Mouse (Mus musculus) left cerebral cortex, adult 2 months (tissue): Measurements from ENCODE around the gene Ankrd39. TPM values are rescaled to one million over a fixed set of nuclear protein-coding genes. Genes with fewer than 3 reads are reported as not detected.

Experiments used
- DNase-seq, 2 experiments: peaks; one replicate each; pipeline ENCODE4 v3.0.0; 2021 to 2022; ENCODE audit warnings: low spot score in 2 of 2, mixed read lengths in 1 of 2; ENCODE audit errors: extremely low spot score in 1 of 2
- H3K27ac ChIP-seq: fragments of 200-600 bp; 2 replicates; pipeline ENCODE4 v1.8.1; 2022
- H3K4me3 ChIP-seq: fragments of 200-600 bp; 2 replicates; pipeline ENCODE4 v1.8.1; 2022
- CTCF ChIP-seq: fragments of 200-600 bp; IDR thresholded peaks from 2 replicates; pipeline ENCODE4 v1.8.1; 2022; ENCODE audit warnings: antibody characterized with exemption, mild to moderate bottlenecking, moderate library complexity
- intact Hi-C: fragments of 180-260 bp; cut with DNase I; formaldehyde crosslinking; loops from one replicate; pipeline ENCODE4 v1.15.1; 2025
- microRNA-seq, 2 experiments: library from miRNA; unstranded; fragments of <30 nt; microRNA quantifications; one replicate each; pipeline ENCODE4 v1.2.0; 2021
- total RNA-seq, 2 experiments: library from RNA; stranded (reverse); gene quantifications; 2 replicates each; pipeline ENCODE4 v1.2.3; 2021

The Ankrd39 gene
- total RNA-seq, 2 experiments from 2014 or later = 12.0 to 14.8 TPM

DNA sequence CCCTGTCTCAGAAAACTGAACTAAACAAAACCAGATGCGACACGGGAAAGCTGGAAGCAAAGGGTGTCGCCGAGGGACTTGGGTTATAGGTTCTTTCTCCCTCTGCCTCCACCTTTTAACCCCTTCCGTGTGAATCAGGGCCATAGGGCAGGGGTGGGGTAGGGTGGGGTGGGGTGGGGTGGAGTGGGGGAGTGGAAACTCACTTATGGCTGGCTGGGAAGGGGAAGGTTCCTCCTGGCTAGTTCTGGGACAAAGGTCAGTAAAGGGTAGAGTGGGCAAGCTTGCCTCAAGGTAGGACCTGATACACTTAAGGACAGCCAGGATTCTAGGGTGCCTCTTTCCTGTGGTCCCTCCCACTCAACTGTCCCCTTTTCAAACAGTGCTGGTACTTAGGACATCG is 53.9 kb downstream of the Ankrd39 start:
- intact Hi-C loops = no loop called here
- Histone ChIP-seq H3K27ac (no peak overlapping the region), H3K4me3 (no peak overlapping the region)
- no peak for TF ChIP-seq CTCF
- DNase-seq = no peak

DNA sequence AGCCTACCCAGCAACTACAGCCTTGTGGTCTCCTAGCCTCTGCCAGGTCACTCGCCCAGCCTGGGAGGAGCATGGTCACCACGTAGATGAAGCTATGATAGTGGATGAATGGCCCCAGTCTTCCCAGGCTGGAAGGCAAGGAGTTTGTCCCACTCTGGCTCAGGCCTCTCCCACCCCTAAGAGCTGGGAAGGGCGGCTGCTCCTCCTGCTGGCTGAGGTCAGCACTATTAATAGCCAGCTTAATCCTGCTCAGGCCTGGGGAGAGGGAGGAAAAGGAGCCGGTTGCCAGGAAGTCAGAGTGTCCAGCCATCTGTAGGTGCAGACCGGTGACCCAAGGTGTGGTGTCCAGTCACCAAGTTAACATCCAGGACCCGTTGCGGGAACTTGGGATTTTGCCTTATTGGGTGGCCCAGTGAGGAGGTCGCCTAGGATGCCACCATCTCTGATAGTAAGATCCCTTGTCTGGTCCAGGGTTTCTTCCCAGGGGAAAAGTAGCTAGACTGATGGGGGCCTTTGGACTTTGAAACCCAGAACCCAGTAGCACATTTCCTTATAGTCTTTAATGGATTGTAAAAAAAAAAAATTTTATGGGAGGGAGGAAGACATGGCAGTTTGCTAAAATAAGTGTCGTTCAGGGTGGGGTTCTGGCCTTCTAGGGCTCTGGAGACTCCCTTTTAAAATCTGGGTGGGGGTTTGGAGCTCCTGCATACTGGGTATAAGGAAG is 54.7 kb downstream of the Ankrd39 start:
- intact Hi-C loops = no loop called here
- DNase-seq = no peak
- no peak overlapping the region for H3K4me3 ChIP-seq
- TF ChIP-seq CTCF = peak; percentile 42
- no peak overlapping the region for H3K27ac ChIP-seq

DNA sequence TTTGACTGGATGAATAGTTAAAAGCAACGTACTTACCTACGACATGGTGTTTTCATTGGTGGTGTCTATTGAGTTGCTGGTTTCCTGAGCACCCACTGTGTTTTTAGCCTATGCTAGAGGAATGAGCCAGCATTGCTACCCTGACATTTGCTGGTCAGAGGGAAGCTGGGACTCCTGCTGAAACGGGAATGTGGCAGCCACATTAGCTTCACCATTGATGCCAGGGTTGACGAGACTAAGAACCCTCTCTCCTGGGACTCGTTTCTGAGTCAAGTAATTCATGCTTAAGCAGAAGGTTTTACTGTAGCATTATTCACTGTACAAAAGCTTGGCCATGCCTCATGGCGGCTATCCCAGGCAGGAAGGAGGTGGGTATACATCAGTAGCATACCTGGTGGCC is 57.6 kb downstream of the Ankrd39 start:
- intact Hi-C loops = no loop called here
- Histone ChIP-seq H3K4me3 (no peak overlapping the region), H3K27ac (no peak overlapping the region)
- TF ChIP-seq CTCF = no peak
- DNase-seq = no peak

Small RNAs within 50 kb of the gene (microRNA-seq; reads per million reads assigned to microRNA genes)
- gene Gm47280 = 0 reads per million in 2 experiments

Other genes with a start within 250 kb of the Ankrd39 start
- gene Arid5a, start 239.7 kb downstream of the Ankrd39 start, total RNA-seq = 10 to 100 TPM; 16.1 to 23.5 TPM
- gene Kansl3, start 178.3 kb downstream of the Ankrd39 start, total RNA-seq = 10 to 100 TPM; 60.7 to 66.0 TPM
- gene Fer1l5, start 175.2 kb downstream of the Ankrd39 start, total RNA-seq = not detected
- 10 to 100 TPM; 43.5 to 51.0 TPM for gene Lman2l, start 102.2 kb downstream of the Ankrd39 start, total RNA-seq
- 10 to 100 TPM; 13.2 to 13.8 TPM for gene Cnnm4, start 75.8 kb downstream of the Ankrd39 start, total RNA-seq
- 10 to 100 TPM; 29.8 to 34.9 TPM for gene Cnnm3, start 35.6 kb downstream of the Ankrd39 start, total RNA-seq
- 1 to 10 TPM; 5.0 to 8.1 TPM for gene Ankrd23, start 10.6 kb downstream of the Ankrd39 start, total RNA-seq
- not detected for gene Gm42417, start 8.0 kb downstream of the Ankrd39 start, total RNA-seq
- 10 to 100 TPM; 17.7 to 18.4 TPM for gene Sema4c, start 10.9 kb upstream of the Ankrd39 start, total RNA-seq
- under 1 TPM in 1 of 2 experiments, not detected in 1; 0.40 TPM for gene Fam178b, start 135.7 kb upstream of the Ankrd39 start, total RNA-seq
- 100 to 1,000 TPM; 533 to 600 TPM for gene Cox5b, start 144.0 kb upstream of the Ankrd39 start, total RNA-seq
- gene 4933424G06Rik, start 162.7 kb upstream of the Ankrd39 start, total RNA-seq = under 1 TPM in 1 of 2 experiments, not detected in 1; 0.41 TPM
- gene Actr1b, start 167.0 kb upstream of the Ankrd39 start, total RNA-seq = 100 to 1,000 TPM; 323 to 361 TPM
- 1 to 10 TPM; 1.7 to 2.1 TPM for gene Zap70, start 214.4 kb upstream of the Ankrd39 start, total RNA-seq